Mouse (Mus musculus): ENCODE measurements around the gene Kcnq1.

DNA sequence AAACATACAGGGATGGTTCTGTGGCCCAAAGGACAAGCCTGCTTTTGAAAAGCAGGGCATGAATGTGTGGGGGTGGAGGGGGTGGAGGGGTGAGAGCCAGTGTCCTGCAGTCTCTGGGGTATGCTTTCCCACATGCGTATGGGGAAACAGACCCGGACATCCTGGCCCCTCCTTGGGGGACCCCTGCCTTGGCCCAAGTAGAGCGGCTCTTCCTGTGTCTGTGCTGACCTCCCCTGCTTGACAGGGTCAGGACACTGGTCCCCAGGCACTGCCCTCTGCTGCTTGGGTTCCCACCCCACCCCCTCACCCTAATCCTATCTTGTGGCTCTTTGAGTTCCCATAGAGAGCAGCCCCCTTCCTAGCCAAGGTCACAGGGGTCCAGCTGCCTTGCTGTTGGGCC lies 3.5 kb downstream of the Kcnq1 start:
- TF ChIP-seq ZKSCAN1 (IDR thresholded peaks at IDR 0.05; ENCODE audit: low read depth, low read length) (no peak), POLR2A (IDR thresholded peaks at IDR 0.05; ENCODE audit: control insufficient read depth in 1 of 2, insufficient read depth in 1 of 2, low read depth in 1 of 2, low read length in 2 of 2, poor library complexity in 1 of 2) (no peak), EP300 (IDR thresholded peaks at IDR 0.05; ENCODE audit: low read depth in 1 of 2, low read length in 2 of 2) (no peak), MAZ (IDR thresholded peaks at IDR 0.05; ENCODE audit: low read depth, low read length) (no peak), CTCF (IDR thresholded peaks at IDR 0.05 in 2 of 3, conservative IDR thresholded peaks at IDR 0.05 in 1 of 3; ENCODE audit: control insufficient read depth in 1 of 3, insufficient read depth in 1 of 3, low read depth in 2 of 3, low read length in 3 of 3, poor library complexity in 1 of 3, severe bottlenecking in 1 of 3) (no peak), JUND (IDR thresholded peaks at IDR 0.05; ENCODE audit: low read depth, low read length) (no peak), ZNF384 (IDR thresholded peaks at IDR 0.05; ENCODE audit: low read depth, low read length) (no peak), TAL1 (IDR thresholded peaks at IDR 0.05; ENCODE audit: low read length) (no peak), RCOR1 (IDR thresholded peaks at IDR 0.05; ENCODE audit: low read depth, low read length) (no peak), GATA1 (IDR thresholded peaks at IDR 0.05; ENCODE audit: low read depth, low read length) (no peak), MAFK (IDR thresholded peaks at IDR 0.05; ENCODE audit: borderline replicate concordance, low read depth, low read length) (no peak), MAX (IDR thresholded peaks at IDR 0.05; ENCODE audit: low read length) (no peak), NELFE (IDR thresholded peaks at IDR 0.05; ENCODE audit: low read depth, low read length) (no peak)

Data from MEL (cell line).